Mouse (Mus musculus): Measurements from ENCODE around the gene Elovl1. TPM values are rescaled to one million over a fixed set of nuclear protein-coding genes. Genes with fewer than 3 reads are reported as not detected.

Elovl1 gene
- total RNA-seq, 2 experiments from 2014 or later = 13.9 to 18.8 TPM

GRCm38 (mm10) chr4:118425374-118425773, 2.5 kb upstream of the Elovl1 start:
- DNase-seq = no peak
- intact Hi-C loops (cut with DNase I; ENCODE audit: low total_unique reads) = no loop called here

DNA sequence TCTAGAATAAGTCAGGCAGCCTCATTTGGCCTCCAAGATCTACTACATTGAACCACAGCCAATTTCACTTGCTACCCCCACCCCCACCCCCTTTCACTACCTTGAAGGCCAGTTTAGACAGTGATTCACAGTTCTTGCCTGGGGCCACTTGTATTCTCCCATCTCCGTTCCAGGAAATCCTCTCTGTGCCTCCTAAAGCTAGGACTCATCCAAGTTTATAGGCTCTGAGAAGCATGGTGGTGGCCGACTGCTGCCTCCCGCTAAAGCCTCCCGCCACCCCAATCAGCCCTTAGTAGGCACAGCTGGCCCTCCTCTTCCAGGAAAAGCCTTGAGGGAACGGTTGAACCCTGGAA, 502 bp upstream of the Elovl1 start:
- no peak for DNase-seq
- intact Hi-C loops (cut with DNase I; ENCODE audit: low total_unique reads) = no loop called here

DNA sequence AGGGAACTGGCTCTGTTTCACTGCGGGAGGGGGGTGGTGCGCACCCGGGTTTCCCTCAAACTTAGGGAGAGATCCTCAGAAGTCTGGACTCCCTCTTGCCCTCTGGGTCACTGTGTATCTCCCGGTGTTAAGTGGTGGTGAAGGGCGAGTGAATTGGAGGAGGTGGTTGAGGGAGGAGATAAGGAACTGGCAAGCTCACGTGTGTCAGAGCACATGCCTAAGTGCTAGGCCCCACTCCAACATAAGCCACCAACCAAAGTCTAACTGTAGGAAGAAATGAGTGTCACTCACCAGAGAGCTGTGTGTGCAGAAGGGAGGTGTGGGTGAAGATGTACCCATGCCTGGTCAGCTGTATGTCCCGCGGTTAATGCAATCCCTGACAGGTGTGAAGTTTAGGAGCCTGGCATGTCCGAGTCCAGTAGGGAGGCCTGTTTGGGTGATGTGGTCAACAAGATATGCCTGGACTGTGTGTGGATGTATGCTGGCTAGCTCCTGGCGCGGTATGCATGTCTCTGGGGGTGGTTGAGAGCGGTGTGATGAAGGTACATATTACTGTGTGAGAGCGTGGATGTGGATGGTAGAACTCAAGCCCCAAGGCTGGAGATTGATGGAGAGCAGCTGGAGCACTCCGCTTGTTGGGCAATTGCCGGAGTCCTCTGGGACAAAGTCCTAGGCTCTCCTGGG, 780 bp downstream of the Elovl1 start:
- no peak for DNase-seq

GRCm38 (mm10) chr4:118429215-118429895, 1.5 kb downstream of the Elovl1 start:
- intact Hi-C loops (cut with DNase I; ENCODE audit: low total_unique reads) = no loop called here
- no peak for DNase-seq

More for the DNA sequence above, 780 bp downstream of the Elovl1 start:
- intact Hi-C loops (cut with DNase I; ENCODE audit: low total_unique reads) = no loop called here

DNA sequence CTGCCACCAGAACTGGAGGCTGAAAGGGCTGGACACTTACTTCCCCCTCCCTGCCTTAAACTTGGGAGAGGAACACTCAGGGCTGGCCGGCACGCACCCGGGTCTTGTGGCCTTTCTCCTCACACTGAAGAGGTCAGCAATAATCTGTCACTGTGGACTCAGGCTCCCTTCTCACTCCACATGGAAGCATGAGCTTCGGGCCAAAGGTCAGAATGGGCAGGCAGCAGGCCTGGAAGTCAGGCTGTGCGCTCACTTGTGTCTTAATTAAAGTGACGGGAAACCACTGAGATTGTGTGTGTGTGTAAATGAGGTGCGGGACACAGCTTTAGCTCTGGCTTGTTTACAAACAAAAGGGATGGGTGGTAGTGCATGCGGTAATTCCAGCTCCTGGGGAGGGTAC, 4.4 kb downstream of the Elovl1 start:
- DNase-seq = no peak
- intact Hi-C loops (cut with DNase I; ENCODE audit: low total_unique reads) = loop anchor here (10.0 kb wide), 1 partner anchor 132 kb away; no protein-coding TSS in a partner anchor

DNA sequence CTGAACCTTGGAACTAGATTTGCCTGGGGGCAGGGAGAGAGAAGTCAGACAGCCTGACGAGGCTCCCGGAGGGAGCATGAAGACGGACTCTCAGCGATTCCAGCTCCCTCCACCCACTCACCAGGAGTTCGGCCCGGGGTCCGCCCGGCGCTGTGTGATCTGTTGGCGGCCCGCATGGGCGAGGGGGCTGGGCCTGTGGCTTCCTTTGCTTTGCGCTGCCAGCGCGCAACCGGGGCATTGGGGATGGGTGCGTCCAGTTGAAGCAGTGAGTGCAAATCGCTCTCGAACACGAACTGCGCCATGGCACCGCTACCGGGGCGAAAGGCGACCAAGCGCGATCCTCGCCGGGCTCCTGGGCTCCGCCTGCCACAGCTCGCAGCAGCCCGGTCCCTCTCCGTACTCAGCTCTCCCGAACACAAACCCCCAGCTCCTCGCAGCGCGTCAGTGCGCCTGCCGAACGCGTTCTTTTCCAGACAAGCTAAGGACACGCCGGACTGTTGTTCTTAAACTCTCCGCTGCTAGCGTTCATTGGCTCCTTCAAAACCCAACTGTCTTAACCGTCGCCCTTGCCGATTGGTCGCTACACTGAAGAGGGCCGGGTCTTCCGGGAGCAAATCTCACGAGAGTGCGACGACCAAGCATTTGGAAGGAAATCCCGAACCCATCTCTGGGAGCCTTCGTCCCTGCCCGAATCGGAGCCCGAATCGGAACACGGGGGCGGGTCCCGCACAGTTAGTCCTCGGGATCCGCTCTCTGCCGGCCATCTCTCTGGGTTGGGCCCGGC, 9.1 kb downstream of the Elovl1 start, which contains the start of gene Cdc20:
TSS of gene Cdc20 (minus strand) at position 533 of the 784 bp plus-strand sequence.
- intact Hi-C loops (cut with DNase I; ENCODE audit: low total_unique reads) = loop anchor here (10.0 kb wide), 1 partner anchor 128 kb away; no protein-coding TSS in a partner anchor

GRCm38 (mm10) chr4:118437829-118438253, 9.9 kb downstream of the Elovl1 start:
- no peak for DNase-seq
- intact Hi-C loops (cut with DNase I; ENCODE audit: low total_unique reads) = loop anchor here (10.0 kb wide), 1 partner anchor 127 kb away; no protein-coding TSS in a partner anchor

More for the DNA sequence above, 9.1 kb downstream of the Elovl1 start, which contains the start of gene Cdc20:
- peak; percentile 92 for DNase-seq

GRCm38 (mm10) chr4:118445088-118445487, 17.2 kb downstream of the Elovl1 start:
- no peak for DNase-seq
- intact Hi-C loops (cut with DNase I; ENCODE audit: low total_unique reads) = no loop called here

DNA sequence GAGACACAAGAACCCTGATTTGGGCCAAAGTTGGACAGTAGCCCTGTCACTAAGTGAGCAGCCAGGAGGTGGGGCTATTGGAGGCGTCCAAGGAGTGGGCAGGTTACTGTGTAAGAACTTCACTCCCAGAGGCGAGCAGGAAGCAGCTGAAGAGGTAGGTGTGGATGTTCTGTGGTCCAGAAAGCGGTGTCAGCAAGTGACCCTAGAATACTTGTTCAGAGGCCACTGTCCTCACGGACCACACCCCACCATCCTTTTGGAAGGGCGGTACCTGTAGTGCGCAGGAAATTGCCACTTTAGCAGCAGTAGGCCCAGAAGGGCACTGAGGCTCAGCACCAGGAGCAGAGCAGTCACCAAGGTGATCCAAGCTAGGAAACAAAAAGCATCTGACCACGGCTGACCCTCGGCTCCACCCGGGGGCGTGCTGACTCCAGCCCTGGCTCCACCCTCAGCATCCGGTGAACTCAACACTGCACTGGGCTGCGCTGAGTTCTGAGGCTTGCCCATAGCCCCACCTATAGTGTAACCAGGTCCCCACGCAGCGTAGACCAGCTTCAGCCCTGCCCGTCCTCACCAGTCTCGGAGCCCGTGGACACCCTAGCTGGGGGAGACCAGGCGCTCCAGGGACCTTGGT, 18.0 kb downstream of the Elovl1 start:
- intact Hi-C loops (cut with DNase I; ENCODE audit: low total_unique reads) = no loop called here

GRCm38 (mm10) chr4:118446415-118447153, 18.7 kb downstream of the Elovl1 start:
- intact Hi-C loops (cut with DNase I; ENCODE audit: low total_unique reads) = no loop called here
- DNase-seq = no peak

More for the DNA sequence above, 18.0 kb downstream of the Elovl1 start:
- peak; percentile 57 for DNase-seq

DNA sequence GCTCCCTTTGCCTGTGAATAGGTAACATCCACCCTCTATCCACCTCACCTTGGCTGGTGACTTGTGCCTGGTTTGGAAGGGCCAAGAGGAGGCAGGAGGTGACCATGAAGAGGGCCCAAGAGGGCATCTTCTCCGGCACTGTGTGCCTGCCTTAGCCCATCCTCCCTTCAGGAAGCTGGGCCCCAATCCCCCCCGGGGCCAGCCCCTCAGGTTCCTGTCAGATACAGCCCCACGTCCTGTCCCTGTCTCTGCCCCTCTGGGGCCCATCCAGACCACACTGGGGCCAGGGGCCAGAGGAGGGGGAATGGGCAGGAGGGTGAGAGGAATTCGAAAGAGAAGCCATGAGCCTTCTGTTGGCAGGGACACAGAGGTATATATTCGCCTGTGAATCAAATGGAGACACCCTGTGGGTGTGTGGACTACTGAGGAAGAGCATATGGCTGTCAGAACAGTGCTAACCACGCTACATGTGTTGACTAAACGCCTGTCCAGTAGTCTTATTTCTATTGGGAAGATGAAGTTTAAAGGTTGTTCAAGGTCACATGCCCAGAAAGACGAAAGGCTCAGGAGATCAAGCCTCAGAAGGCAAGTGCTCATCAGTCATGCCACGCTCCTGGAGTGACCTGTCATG, 29.6 kb downstream of the Elovl1 start, which contains the start of gene Mpl:
TSS of gene Mpl (minus strand) at position 169 of the 631 bp plus-strand sequence.
- no peak for DNase-seq
- intact Hi-C loops (cut with DNase I; ENCODE audit: low total_unique reads) = no loop called here

- DNase-seq = no peak
- intact Hi-C loops (cut with DNase I; ENCODE audit: low total_unique reads) = no loop called here
Measured at GRCm38 (mm10) chr4:118464956-118465355, 37.1 kb downstream of the Elovl1 start.

DNA sequence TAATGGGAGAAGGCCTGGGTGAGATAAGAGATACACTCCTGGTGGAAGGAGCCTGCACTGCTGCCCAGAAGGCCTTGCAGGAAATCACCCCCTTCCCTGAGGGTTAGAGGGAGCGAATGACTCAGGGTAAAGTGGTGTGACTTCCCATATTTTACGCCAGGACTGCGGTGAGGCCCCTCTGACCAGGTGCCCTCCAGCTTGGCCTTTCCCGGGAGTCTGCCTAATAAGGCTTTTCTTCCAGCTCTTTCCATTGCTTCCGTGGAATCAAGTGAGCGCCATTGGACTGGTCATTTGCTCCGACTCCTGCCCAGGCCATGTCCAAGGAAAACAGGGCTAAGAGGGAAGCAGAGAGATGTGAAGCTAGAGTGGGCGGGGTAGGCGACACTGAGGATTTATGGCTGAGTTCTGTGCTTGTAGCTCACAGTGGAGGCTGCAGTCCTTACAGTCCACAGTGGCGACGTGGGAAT, 37.8 kb downstream of the Elovl1 start:
- no peak for DNase-seq
- intact Hi-C loops (cut with DNase I; ENCODE audit: low total_unique reads) = no loop called here

- intact Hi-C loops (cut with DNase I; ENCODE audit: low total_unique reads) = no loop called here
- DNase-seq = no peak
Measured at GRCm38 (mm10) chr4:118471281-118471680, 43.4 kb downstream of the Elovl1 start.

- intact Hi-C loops (cut with DNase I; ENCODE audit: low total_unique reads) = no loop called here
- DNase-seq = no peak
Measured at GRCm38 (mm10) chr4:118472687-118473086, 44.8 kb downstream of the Elovl1 start.

DNA sequence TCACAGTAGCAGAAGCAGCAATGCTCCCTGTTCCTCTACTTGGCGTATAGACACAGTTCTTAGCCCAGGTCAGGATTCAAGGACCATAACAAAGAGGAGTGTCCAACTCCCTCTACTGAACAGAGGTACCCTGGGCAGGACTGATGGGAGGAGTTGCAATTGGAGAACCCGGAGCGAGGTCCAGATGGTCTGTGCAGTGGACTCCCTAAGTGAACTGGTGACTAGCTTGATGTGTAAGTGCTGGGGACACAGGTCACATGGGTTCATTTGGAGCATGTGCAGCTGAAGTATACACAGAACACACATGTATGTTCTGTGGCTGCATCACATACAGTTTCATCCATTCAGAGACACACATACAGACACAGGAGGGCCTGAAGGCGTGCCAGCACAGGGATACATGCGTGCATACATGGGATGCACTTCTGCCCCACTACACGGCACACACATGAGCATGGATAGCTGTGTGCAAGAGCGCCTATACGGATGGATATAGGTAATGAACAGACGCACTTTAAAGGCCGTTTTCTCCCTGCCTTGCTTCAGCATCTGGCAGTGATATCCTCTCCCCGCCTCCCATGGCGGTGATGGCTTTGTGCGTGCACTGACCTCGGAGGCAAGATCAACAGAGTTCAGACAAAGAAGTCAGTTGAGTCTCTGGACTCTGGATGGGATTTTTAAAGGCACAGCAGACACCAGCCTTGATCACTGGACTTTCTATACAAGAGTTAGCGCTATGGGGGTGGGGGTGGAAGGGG, 49.1 kb downstream of the Elovl1 start:
- no peak for DNase-seq

More for the DNA sequence above, 49.1 kb downstream of the Elovl1 start:
- intact Hi-C loops (cut with DNase I; ENCODE audit: low total_unique reads) = no loop called here

Measured in gastrocnemius, postnatal 14 days (tissue).